Mouse (Mus musculus): ENCODE measurements around the gene Camsap1.

DNA sequence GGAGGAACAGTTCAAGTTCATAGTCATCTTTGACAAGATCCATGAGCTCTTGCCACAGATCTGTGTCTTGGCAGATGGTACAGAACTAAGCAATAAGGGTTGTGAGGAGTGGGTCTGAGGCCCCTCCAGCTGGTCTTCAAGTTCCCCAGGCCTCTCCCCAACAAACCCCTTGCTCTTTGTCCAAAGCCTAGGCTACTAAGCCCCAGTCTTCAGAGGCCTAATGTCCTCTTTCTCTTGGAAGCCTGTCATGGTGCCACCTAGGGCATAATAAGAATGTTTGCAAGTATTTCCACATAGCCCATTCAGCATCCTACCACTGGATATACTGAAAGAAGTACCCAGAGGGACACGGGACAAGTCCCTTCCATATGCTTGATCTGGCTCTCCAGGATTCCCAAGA, 39.5 kb upstream of the Camsap1 start:
- TF ChIP-seq CTCF (IDR thresholded peaks at IDR 0.05; ENCODE audit: low read depth) (no peak), EP300 (IDR thresholded peaks at IDR 0.05; ENCODE audit: low read depth) (no peak)

Data from liver, postnatal 0 days (tissue).